Mouse (Mus musculus) gastrocnemius, postnatal 36 days (tissue): ENCODE measurements around the gene Kcng4. TPM values are rescaled to one million over a fixed set of nuclear protein-coding genes. Genes with fewer than 3 reads are reported as not detected.

ENCODE experiments used
- DNase-seq, 2 experiments: peaks; one replicate each; pipeline ENCODE4 v3.0.0; 2022
- intact Hi-C: fragments of 180-260 bp; cut with DNase I; formaldehyde crosslinking; loops from one replicate; pipeline ENCODE4 v1.15.1; 2025
- total RNA-seq, 2 experiments: library from RNA; stranded (reverse); gene quantifications; 2 replicates each; pipeline ENCODE4 v1.2.3; 2021

Kcng4 gene
- total RNA-seq, 2 experiments from 2014 or later: 12.6 to 26.2 TPM

GRCm38 (mm10) chr8:119620116-119620840 is 15.2 kb downstream of the Kcng4 start:
- no peak for DNase-seq
- intact Hi-C loops: no loop called here

- DNase-seq: no peak
Measured at GRCm38 (mm10) chr8:119618887-119619286, 16.6 kb downstream of the Kcng4 start.

GRCm38 (mm10) chr8:119617586-119617985 is 17.9 kb downstream of the Kcng4 start:
- DNase-seq: no peak

More at GRCm38 (mm10) chr8:119618887-119619286, 16.6 kb downstream of the Kcng4 start:
- intact Hi-C loops: no loop called here

GRCm38 (mm10) chr8:119616811-119617210 is 18.7 kb downstream of the Kcng4 start:
- intact Hi-C loops: no loop called here
- DNase-seq: no peak

More at GRCm38 (mm10) chr8:119617586-119617985, 17.9 kb downstream of the Kcng4 start:
- intact Hi-C loops: no loop called here

- DNase-seq: no peak
- intact Hi-C loops: no loop called here
Measured at GRCm38 (mm10) chr8:119616358-119616757, 19.1 kb downstream of the Kcng4 start.

- intact Hi-C loops: no loop called here
- no peak for DNase-seq
Measured at GRCm38 (mm10) chr8:119615096-119615495, 20.4 kb downstream of the Kcng4 start.

- intact Hi-C loops: no loop called here
- DNase-seq: no peak
Measured at GRCm38 (mm10) chr8:119612471-119612870, 23.0 kb downstream of the Kcng4 start, which contains the start of gene Adad2. Adad2 (plus strand) TSS chr8:119612747.

GRCm38 (mm10) chr8:119606224-119606623 is 29.3 kb downstream of the Kcng4 start:
- DNase-seq: no peak
- intact Hi-C loops: no loop called here

GRCm38 (mm10) chr8:119604996-119605395 is 30.5 kb downstream of the Kcng4 start, which contains the start of gene Taf1c:
Taf1c (minus strand) TSS chr8:119605222.
- intact Hi-C loops: loop anchor here (5.0 kb wide), 2 partner anchors 83 to 158 kb away; partner anchors contain the start of gene Necab2
- peak; percentile 86 to 92 for DNase-seq

- intact Hi-C loops: loop anchor here (5.0 kb wide), 2 partner anchors 82 to 157 kb away; partner anchors contain the start of gene Necab2
- DNase-seq: no peak
Measured at GRCm38 (mm10) chr8:119604398-119604803, 31.1 kb downstream of the Kcng4 start.

GRCm38 (mm10) chr8:119603771-119604170 is 31.7 kb downstream of the Kcng4 start:
- DNase-seq: no peak
- intact Hi-C loops: loop anchor here (5.0 kb wide), 2 partner anchors 81 to 156 kb away; partner anchors contain the start of gene Necab2

- intact Hi-C loops: no loop called here
- no peak for DNase-seq
Measured at GRCm38 (mm10) chr8:119591456-119591855, 44.0 kb downstream of the Kcng4 start.

- DNase-seq: no peak
- intact Hi-C loops: no loop called here
Measured at GRCm38 (mm10) chr8:119590348-119590747, 45.1 kb downstream of the Kcng4 start.

- DNase-seq: no peak
- intact Hi-C loops: no loop called here
Measured at GRCm38 (mm10) chr8:119588844-119589243, 46.6 kb downstream of the Kcng4 start.

- intact Hi-C loops: no loop called here
Measured at GRCm38 (mm10) chr8:119588321-119588720, 47.2 kb downstream of the Kcng4 start.

GRCm38 (mm10) chr8:119585901-119586300 is 49.6 kb downstream of the Kcng4 start:
- intact Hi-C loops: no loop called here
- DNase-seq: no peak

More at GRCm38 (mm10) chr8:119588321-119588720, 47.2 kb downstream of the Kcng4 start:
- DNase-seq: no peak

- no peak for DNase-seq
Measured at GRCm38 (mm10) chr8:119580441-119581161, 54.9 kb downstream of the Kcng4 start.

GRCm38 (mm10) chr8:119579096-119579495 is 56.4 kb downstream of the Kcng4 start:
- no peak for DNase-seq
- intact Hi-C loops: no loop called here

More at GRCm38 (mm10) chr8:119580441-119581161, 54.9 kb downstream of the Kcng4 start:
- intact Hi-C loops: no loop called here

GRCm38 (mm10) chr8:119575366-119575726 is 60.1 kb downstream of the Kcng4 start:
- intact Hi-C loops: no loop called here

GRCm38 (mm10) chr8:119574437-119575365 is 60.8 kb downstream of the Kcng4 start, which contains the start of the genes Hsdl1 and Dnaaf1:
Hsdl1 (minus strand) TSS chr8:119575183.
Dnaaf1 (plus strand) TSS chr8:119575235.
- peak; percentile 92 to 95 for DNase-seq
- intact Hi-C loops: no loop called here

More at GRCm38 (mm10) chr8:119575366-119575726, 60.1 kb downstream of the Kcng4 start:
- no peak for DNase-seq
